Comparison of ENCODE assay signal across 8 mouse cellular contexts in genomic region chr4:41760911-41761310, GRCm38 (mm10). TPM values are rescaled to one million over a fixed set of nuclear protein-coding genes. Genes with fewer than 3 reads are reported as not detected.
DNase-seq lines count a peak whose midpoint lies in the region; ATAC-seq and TF ChIP-seq lines count a peak whose summit lies in the region.

No protein-coding gene starts in this region.

- H3K4me2 ChIP-seq in heart, embryonic 13.5 days: peak overlapping the region; percentile 83
- H3K4me2 ChIP-seq in heart, postnatal 0 days (ENCODE audit: low read depth, low read length): peak overlapping the region; percentile 74
- peak overlapping the region; percentile 70 for H3K4me2 ChIP-seq in liver, postnatal 0 days (ENCODE audit: low read depth, low read length)

- peak overlapping the region; percentile 84 for H3K9ac ChIP-seq in heart, embryonic 13.5 days
- H3K9ac ChIP-seq in heart, postnatal 0 days (replicated peaks; ENCODE audit: low read depth, low read length): peak overlapping the region; percentile 60
- peak overlapping the region; percentile 39 for H3K9ac ChIP-seq in liver, postnatal 0 days (replicated peaks)

- no peaks in the 10 kb centered on the region for H3K9me3 ChIP-seq in heart, embryonic 13.5 days
- H3K9me3 ChIP-seq in heart, postnatal 0 days (replicated peaks; ENCODE audit: control insufficient read depth, low read length): no peaks in the 10 kb centered on the region
- no peaks in the 10 kb centered on the region for H3K9me3 ChIP-seq in liver, postnatal 0 days (ENCODE audit: low read length)

- no peak for DNase-seq in heart, adult 9 months (ENCODE audit: low spot score in 2 of 2)
- DNase-seq in brain, adult 2 months (ENCODE audit: low read depth, low spot score): peak; percentile 70
- DNase-seq in heart, postnatal 0 days (ENCODE audit: low spot score): no peak
- DNase-seq in liver, postnatal 0 days: no peak
- DNase-seq in gastrocnemius, adult 8-10 months (ENCODE audit: low spot score in 2 of 2): no peak
- DNase-seq in right cerebral cortex, postnatal 10 days (ENCODE audit: low spot score in 2 of 2): no peak
- no peak for DNase-seq in frontal cortex, postnatal 36 days (ENCODE audit: low spot score in 2 of 2)

- no peak for TF ChIP-seq EP300 in heart, postnatal 0 days (IDR thresholded peaks at IDR 0.05; ENCODE audit: low read depth)
- no peak for TF ChIP-seq EP300 in liver, postnatal 0 days (IDR thresholded peaks at IDR 0.05; ENCODE audit: low read depth)

- H3K4me1 ChIP-seq in heart, embryonic 13.5 days: peaks cover 63% of the 10 kb centered on the region
- peaks cover 38% of the 10 kb centered on the region for H3K4me1 ChIP-seq in heart, postnatal 0 days (ENCODE audit: control insufficient read depth, insufficient read depth)
- peaks cover 35% of the 10 kb centered on the region for H3K4me1 ChIP-seq in liver, postnatal 0 days (ENCODE audit: insufficient read depth)

- ATAC-seq in heart, embryonic 13.5 days (ENCODE audit: extremely low read depth, insufficient number of reproducible peaks, low FRiP score, low TSS enrichment): no peak; the same call in 1 of the 2 replicates
- 0 out of 2 replicates have a peak, but pooled peaks have one; percentile 4 for ATAC-seq in heart, postnatal 0 days (ENCODE audit: insufficient read depth, low read depth)
- no peak for ATAC-seq in liver, postnatal 0 days

- TF ChIP-seq CTCF in heart, postnatal 0 days (IDR thresholded peaks at IDR 0.05; ENCODE audit: low read depth): no peak
- TF ChIP-seq CTCF in liver, postnatal 0 days (IDR thresholded peaks at IDR 0.05; ENCODE audit: low read depth): no peak

- no peaks in the 10 kb centered on the region for H3K27me3 ChIP-seq in heart, embryonic 13.5 days (replicated peaks)
- H3K27me3 ChIP-seq in heart, postnatal 0 days (ENCODE audit: control insufficient read depth, insufficient read depth, low read length): no peaks in the 10 kb centered on the region
- no peaks in the 10 kb centered on the region for H3K27me3 ChIP-seq in liver, postnatal 0 days (ENCODE audit: insufficient read depth, low read length)

- 67% methylated on average over 4 of the region's 4 CpGs for WGBS in heart, embryonic 13.5 days
- 65% methylated on average over 4 of the region's 4 CpGs for WGBS in heart, postnatal 0 days
- WGBS in liver, postnatal 0 days (ENCODE audit: insufficient replicate concordance): 59% methylated on average over 4 of the region's 4 CpGs

- H3K4me3 ChIP-seq in heart, embryonic 13.5 days: peak overlapping the region; percentile 58
- H3K4me3 ChIP-seq in heart, postnatal 0 days (ENCODE audit: low read depth, low read length): peak overlapping the region; percentile 52
- peak overlapping the region; percentile 36 for H3K4me3 ChIP-seq in liver, postnatal 0 days (ENCODE audit: low read depth, low read length)

- H3K36me3 ChIP-seq in heart, embryonic 13.5 days: peaks cover 29% of the 10 kb centered on the region
- H3K36me3 ChIP-seq in heart, postnatal 0 days (replicated peaks; ENCODE audit: control insufficient read depth, insufficient read depth, low read length): peaks cover 21% of the 10 kb centered on the region
- peaks cover 12% of the 10 kb centered on the region for H3K36me3 ChIP-seq in liver, postnatal 0 days (replicated peaks; ENCODE audit: insufficient read depth, low read length)

- H3K27ac ChIP-seq in heart, embryonic 13.5 days (replicated peaks): peak overlapping the region; percentile 98
- H3K27ac ChIP-seq in heart, postnatal 0 days (ENCODE audit: low read depth): peak overlapping the region; percentile 97
- H3K27ac ChIP-seq in liver, postnatal 0 days (ENCODE audit: low read depth): peak overlapping the region; percentile 98

RNA-seq across cellular contexts. Expression of gene Sigmar1, which starts 5.0 kb away (rescaled TPM):
- 63.3 and 69.8 TPM in 2 replicates for polyA plus RNA-seq in heart, embryonic 13.5 days (2015; fragmentation: Nextera tagmentation; extraction: Ambion mirVana)
- 40.9 and 57.4 TPM in 2 replicates for total RNA-seq in heart, postnatal 0 days (2014; rRNA removed; ENCODE audit: low replicate concordance)
- polyA plus RNA-seq in heart, postnatal 0 days (2015; fragmentation: Nextera tagmentation; extraction: Ambion mirVana): 33.4 and 37.1 TPM in 2 replicates
- 73.2 and 77.7 TPM in 2 replicates for polyA plus RNA-seq in liver, postnatal 0 days (2015; fragmentation: Nextera tagmentation; extraction: Ambion mirVana)
- total RNA-seq in gastrocnemius, adult 8-10 months (2022): 1 to 10 TPM; 5.9 to 8.9 (median 6.7) TPM

RNA-seq across cellular contexts. Expression of gene Galt, which starts 5.9 kb away (rescaled TPM):
- 54.1 and 61.6 TPM in 2 replicates for polyA plus RNA-seq in heart, embryonic 13.5 days (2015; fragmentation: Nextera tagmentation; extraction: Ambion mirVana)
- total RNA-seq in heart, postnatal 0 days (2014; rRNA removed; ENCODE audit: low replicate concordance): 95.0 and 96.8 TPM in 2 replicates
- 69.8 and 70.9 TPM in 2 replicates for polyA plus RNA-seq in heart, postnatal 0 days (2015; fragmentation: Nextera tagmentation; extraction: Ambion mirVana)
- polyA plus RNA-seq in liver, postnatal 0 days (2015; fragmentation: Nextera tagmentation; extraction: Ambion mirVana): 40.9 and 46.2 TPM in 2 replicates
- 10 to 100 TPM; 26.3 to 29.3 (median 27.4) TPM for total RNA-seq in gastrocnemius, adult 8-10 months (2022)

RNA-seq across cellular contexts. Expression of gene Ccl27a, which starts 13.1 kb away (rescaled TPM):
- polyA plus RNA-seq in heart, embryonic 13.5 days (2015; fragmentation: Nextera tagmentation; extraction: Ambion mirVana): 44.5 and 49.3 TPM in 2 replicates
- total RNA-seq in heart, postnatal 0 days (2014; rRNA removed; ENCODE audit: low replicate concordance): 48.5 and 73.7 TPM in 2 replicates
- 49.4 and 49.6 TPM in 2 replicates for polyA plus RNA-seq in heart, postnatal 0 days (2015; fragmentation: Nextera tagmentation; extraction: Ambion mirVana)
- polyA plus RNA-seq in liver, postnatal 0 days (2015; fragmentation: Nextera tagmentation; extraction: Ambion mirVana): 10.1 and 11.7 TPM in 2 replicates
- 10 to 100 TPM; 15.0 to 21.0 (median 18.9) TPM for total RNA-seq in gastrocnemius, adult 8-10 months (2022)

RNA-seq across cellular contexts. Expression of gene Arid3c, which starts 30.0 kb away (rescaled TPM):
- not detected in 2 replicates for polyA plus RNA-seq in heart, embryonic 13.5 days (2015; fragmentation: Nextera tagmentation; extraction: Ambion mirVana)
- not detected in 2 replicates for total RNA-seq in heart, postnatal 0 days (2014; rRNA removed; ENCODE audit: low replicate concordance)
- not detected in 2 replicates for polyA plus RNA-seq in heart, postnatal 0 days (2015; fragmentation: Nextera tagmentation; extraction: Ambion mirVana)
- not detected in 2 replicates for polyA plus RNA-seq in liver, postnatal 0 days (2015; fragmentation: Nextera tagmentation; extraction: Ambion mirVana)
- total RNA-seq in gastrocnemius, adult 8-10 months (2022): not detected

RNA-seq across cellular contexts. Expression of gene Dctn3, which starts 37.9 kb away (rescaled TPM):
- 128 and 139 TPM in 2 replicates for polyA plus RNA-seq in heart, embryonic 13.5 days (2015; fragmentation: Nextera tagmentation; extraction: Ambion mirVana)
- 81.6 and 121 TPM in 2 replicates for total RNA-seq in heart, postnatal 0 days (2014; rRNA removed; ENCODE audit: low replicate concordance)
- polyA plus RNA-seq in heart, postnatal 0 days (2015; fragmentation: Nextera tagmentation; extraction: Ambion mirVana): 161 and 165 TPM in 2 replicates
- polyA plus RNA-seq in liver, postnatal 0 days (2015; fragmentation: Nextera tagmentation; extraction: Ambion mirVana): 64.0 and 65.2 TPM in 2 replicates
- total RNA-seq in gastrocnemius, adult 8-10 months (2022): 10 to 100 TPM; 39.1 to 50.9 (median 40.7) TPM
